Mouse (Mus musculus): Measurements from ENCODE around the gene Phlda2. TPM values are rescaled to one million over a fixed set of nuclear protein-coding genes. Genes with fewer than 3 reads are reported as not detected.

Phlda2 gene
- polyA plus RNA-seq, 1 experiment from 2014 or later: 3.9 TPM

- Histone ChIP-seq H3K4me3 (ENCODE audit: low read depth, low read length) (no peak overlapping the region), H3K9me3 (ENCODE audit: low read depth, low read length) (no peaks in the 10 kb centered on the region), H3K4me2 (no peak overlapping the region), H3K27ac (ENCODE audit: low read depth) (no peak overlapping the region), H3K4me1 (ENCODE audit: insufficient read depth) (no peaks in the 10 kb centered on the region), H3K27me3 (ENCODE audit: insufficient read depth, low read length) (no peaks in the 10 kb centered on the region), H3K36me3 (ENCODE audit: insufficient read depth) (no peaks in the 10 kb centered on the region), H3K9ac (no peak overlapping the region)
- TF ChIP-seq CTCF (IDR thresholded peaks at IDR 0.05; ENCODE audit: low read depth): no peak
- no peak for ATAC-seq (ENCODE audit: insufficient read depth)
- 19% methylated on average over 6 of the region's 6 CpGs for whole genome bisulfite sequencing
- no peak for DNase-seq
Measured at GRCm38 (mm10) chr7:143482541-143482940, 20.4 kb downstream of the Phlda2 start.

GRCm38 (mm10) chr7:143481806-143482387 is 21.1 kb downstream of the Phlda2 start:
- 37% methylated on average over 5 of the region's 5 CpGs for WGBS
- Histone ChIP-seq H3K36me3 (ENCODE audit: insufficient read depth) (no peaks in the 10 kb centered on the region), H3K27ac (ENCODE audit: low read depth) (no peak overlapping the region), H3K4me2 (no peak overlapping the region), H3K9ac (no peak overlapping the region), H3K4me1 (ENCODE audit: insufficient read depth) (no peaks in the 10 kb centered on the region), H3K27me3 (ENCODE audit: insufficient read depth, low read length) (no peaks in the 10 kb centered on the region), H3K9me3 (ENCODE audit: low read depth, low read length) (no peaks in the 10 kb centered on the region), H3K4me3 (ENCODE audit: low read depth, low read length) (no peak overlapping the region)
- ATAC-seq (ENCODE audit: insufficient read depth) (no peak), DNase-seq (no peak)
- TF ChIP-seq CTCF (IDR thresholded peaks at IDR 0.05; ENCODE audit: low read depth): no peak

GRCm38 (mm10) chr7:143480498-143480897 is 22.5 kb downstream of the Phlda2 start:
- peak; percentile 79 for DNase-seq
- Histone ChIP-seq H3K4me2 (no peak overlapping the region), H3K36me3 (ENCODE audit: insufficient read depth) (no peaks in the 10 kb centered on the region), H3K27ac (ENCODE audit: low read depth) (no peak overlapping the region), H3K27me3 (ENCODE audit: insufficient read depth, low read length) (no peaks in the 10 kb centered on the region), H3K4me3 (ENCODE audit: low read depth, low read length) (no peak overlapping the region), H3K4me1 (ENCODE audit: insufficient read depth) (no peaks in the 10 kb centered on the region), H3K9me3 (ENCODE audit: low read depth, low read length) (no peaks in the 10 kb centered on the region), H3K9ac (no peak overlapping the region)
- peak; percentile 80 for TF ChIP-seq CTCF (IDR thresholded peaks at IDR 0.05; ENCODE audit: low read depth)
- peak; percentile 44; the same call in 1 of the 2 replicates for ATAC-seq (ENCODE audit: insufficient read depth)
- WGBS: 25% methylated on average over 13 of the region's 13 CpGs

- Histone ChIP-seq H3K9ac (no peak overlapping the region), H3K27me3 (ENCODE audit: insufficient read depth, low read length) (no peaks in the 10 kb centered on the region), H3K4me3 (ENCODE audit: low read depth, low read length) (no peak overlapping the region), H3K9me3 (ENCODE audit: low read depth, low read length) (no peaks in the 10 kb centered on the region), H3K36me3 (ENCODE audit: insufficient read depth) (no peaks in the 10 kb centered on the region), H3K4me2 (no peak overlapping the region), H3K27ac (ENCODE audit: low read depth) (no peak overlapping the region), H3K4me1 (ENCODE audit: insufficient read depth) (no peaks in the 10 kb centered on the region)
- ATAC-seq (ENCODE audit: insufficient read depth) (no peak), DNase-seq (no peak)
- 77% methylated on average over 5 of the region's 5 CpGs for WGBS
- no peak for TF ChIP-seq CTCF (IDR thresholded peaks at IDR 0.05; ENCODE audit: low read depth)
Measured at GRCm38 (mm10) chr7:143477800-143478199, 25.1 kb downstream of the Phlda2 start.

GRCm38 (mm10) chr7:143476702-143477335 is 26.1 kb downstream of the Phlda2 start:
- no peaks in the 10 kb centered on the region for H3K36me3 ChIP-seq (ENCODE audit: insufficient read depth)
- no peak overlapping the region for H3K4me3 ChIP-seq (ENCODE audit: low read depth, low read length)
- H3K4me2 ChIP-seq: no peak overlapping the region
- no peaks in the 10 kb centered on the region for H3K27me3 ChIP-seq (ENCODE audit: insufficient read depth, low read length)
- H3K9me3 ChIP-seq (ENCODE audit: low read depth, low read length): no peaks in the 10 kb centered on the region
- ATAC-seq (ENCODE audit: insufficient read depth): no peak
- H3K4me1 ChIP-seq (ENCODE audit: insufficient read depth): no peaks in the 10 kb centered on the region
- H3K27ac ChIP-seq (ENCODE audit: low read depth): no peak overlapping the region
- WGBS: 85% methylated on average over 3 of the region's 3 CpGs
- TF ChIP-seq CTCF (IDR thresholded peaks at IDR 0.05; ENCODE audit: low read depth): no peak; the same call in 1 of the 2 replicates
- H3K9ac ChIP-seq: no peak overlapping the region
- no peak for DNase-seq

GRCm38 (mm10) chr7:143475876-143476275 is 27.1 kb downstream of the Phlda2 start:
- no peaks in the 10 kb centered on the region for H3K36me3 ChIP-seq (ENCODE audit: insufficient read depth)
- H3K4me2 ChIP-seq: no peak overlapping the region
- no peak overlapping the region for H3K9ac ChIP-seq
- H3K27ac ChIP-seq (ENCODE audit: low read depth): no peak overlapping the region
- H3K4me3 ChIP-seq (ENCODE audit: low read depth, low read length): no peak overlapping the region
- 57% methylated on average over 11 of the region's 11 CpGs for WGBS
- ATAC-seq (ENCODE audit: insufficient read depth) (no peak), DNase-seq (no peak)
- no peaks in the 10 kb centered on the region for H3K27me3 ChIP-seq (ENCODE audit: insufficient read depth, low read length)
- no peaks in the 10 kb centered on the region for H3K4me1 ChIP-seq (ENCODE audit: insufficient read depth)
- TF ChIP-seq CTCF (IDR thresholded peaks at IDR 0.05; ENCODE audit: low read depth): no peak
- no peaks in the 10 kb centered on the region for H3K9me3 ChIP-seq (ENCODE audit: low read depth, low read length)

- H3K9me3 ChIP-seq (ENCODE audit: low read depth, low read length): no peaks in the 10 kb centered on the region
Measured at GRCm38 (mm10) chr7:143474811-143475210, 28.1 kb downstream of the Phlda2 start.

More at GRCm38 (mm10) chr7:143474811-143475210, 28.1 kb downstream of the Phlda2 start:
- Histone ChIP-seq H3K4me3 (ENCODE audit: low read depth, low read length) (no peak overlapping the region), H3K27ac (ENCODE audit: low read depth) (no peak overlapping the region), H3K27me3 (ENCODE audit: insufficient read depth, low read length) (no peaks in the 10 kb centered on the region), H3K36me3 (ENCODE audit: insufficient read depth) (no peaks in the 10 kb centered on the region), H3K4me1 (ENCODE audit: insufficient read depth) (no peaks in the 10 kb centered on the region), H3K9ac (no peak overlapping the region), H3K4me2 (no peak overlapping the region)
- WGBS: 29% methylated on average over 10 of the region's 10 CpGs
- ATAC-seq (ENCODE audit: insufficient read depth): no peak
- no peak for TF ChIP-seq CTCF (IDR thresholded peaks at IDR 0.05; ENCODE audit: low read depth)
- DNase-seq: no peak
